Comparison of ENCODE assay signal across 14 mouse cellular contexts in genomic region chr8:66756161-66756560, GRCm38 (mm10).
"Had no signal": no experiment of that assay in that cellular context is flagged by ENCODE, and none has a peak within 500 bp of the region (broad histone marks: within the 10 kb centered on the region; RNA-seq: fewer than 3 reads in every experiment).

No protein-coding gene starts in this region.

- ATAC-seq: intestine, embryonic 15.5 days had no signal

- DNase-seq: kidney, adult 11 months; kidney, adult 8-10 months; kidney, postnatal 10 days; kidney, postnatal 36 days; liver, embryonic 13.5 days; lung, adult 2 months; lung, postnatal 14 days; lung, postnatal 4 days; midbrain, embryonic 14.5 days; right cerebral cortex, postnatal 14 days; spleen, adult 18-20 months; thymus, adult 18-20 months; thymus, postnatal 36 days had no signal
